Mouse (Mus musculus): ENCODE results near the gene Mrgpra9.
"Not testable (repeated sequence)": the region's sequence is repeated elsewhere in the genome, so short reads cannot be mapped to it uniquely, and the experiment has no call there.

Gene Mrgpra9

GRCm38 (mm10) chr7:47252770-47253169 is at the start of gene Mrgpra9:
Gene Mrgpra9, minus strand, starts transcription at chr7:47252848.
- no peak for DNase-seq (ENCODE audit: low spot score)

GRCm38 (mm10) chr7:47299612-47300011 is 47.0 kb upstream of the Mrgpra9 start:
- DNase-seq (ENCODE audit: low spot score): not testable (repeated sequence)

- DNase-seq (ENCODE audit: low spot score): not testable (repeated sequence)
Observed at GRCm38 (mm10) chr7:47271547-47271946, 18.9 kb upstream of the Mrgpra9 start.

- no peak for DNase-seq (ENCODE audit: low spot score)
Observed at GRCm38 (mm10) chr7:47244658-47245057, 8.0 kb downstream of the Mrgpra9 start.

GRCm38 (mm10) chr7:47204830-47205229 is 47.8 kb downstream of the Mrgpra9 start, which contains the start of gene Mrgpra6:
Gene Mrgpra6, minus strand, starts transcription at chr7:47204920.
- DNase-seq (ENCODE audit: low spot score): no peak

- DNase-seq (ENCODE audit: low spot score): no peak
Observed at GRCm38 (mm10) chr7:47195271-47195670, 57.4 kb downstream of the Mrgpra9 start.

Measured in MN1 (cell line).